Mouse (Mus musculus) CH12.LX (cell line): ENCODE measurements around the gene Tspan15. TPM values are rescaled to one million over a fixed set of nuclear protein-coding genes. Genes with fewer than 3 reads are reported as not detected.

Experiments used
- DNase-seq: peaks from one replicate; pipeline ENCODE4 v3.0.0-alpha.2; 2013; ENCODE audit errors: extremely low read depth
- H3K27ac ChIP-seq: 2 replicates; pipeline ENCODE4 v1.5.1; 2012; ENCODE audit warnings: low read depth, mild to moderate bottlenecking, control low read depth, moderate library complexity; ENCODE audit not compliant: insufficient read depth
- H3K27me3 ChIP-seq: replicated peaks from 2 replicates; pipeline ENCODE3; 2012; ENCODE audit warnings: inconsistent platforms
- H3K36me3 ChIP-seq, 2 experiments: replicated peaks in 1 of 2; 2 replicates each; pipeline versions ENCODE3 to v1.6.1; 2012; ENCODE audit warnings: inconsistent platforms in 1 of 2, low read length in 1 of 2, mild to moderate bottlenecking in 1 of 2, mixed read lengths in 1 of 2, moderate library complexity in 1 of 2; ENCODE audit not compliant: control insufficient read depth in 1 of 2, insufficient read depth in 1 of 2
- H3K4me1 ChIP-seq, 2 experiments: 2 replicates each; pipeline ENCODE4 v1.6.1; 2012; ENCODE audit warnings: inconsistent platforms in 1 of 2, moderate library complexity in 1 of 2; ENCODE audit not compliant: insufficient read depth in 2 of 2, control insufficient read depth in 1 of 2
- H3K4me2 ChIP-seq: 2 replicates; pipeline ENCODE4 v1.6.1; 2012; ENCODE audit warnings: low read depth, mild to moderate bottlenecking, control low read depth; ENCODE audit not compliant: poor library complexity, insufficient read depth, severe bottlenecking
- H3K4me3 ChIP-seq, 3 experiments: fragments of 150-350 bp in 1 of 3; sonication (generic) in 1 of 3; replicated peaks in 1 of 3; 2 replicates each; pipeline versions ENCODE3 to v1.5.1; 2011 to 2012; ENCODE audit warnings: low read depth in 2 of 3, low read length in 2 of 3, mild to moderate bottlenecking in 2 of 3, moderate library complexity in 2 of 3, control low read depth in 1 of 3, improper control_type of control experiment in 1 of 3, inconsistent platforms in 1 of 3, mixed read lengths in 1 of 3; ENCODE audit not compliant: poor library complexity in 1 of 3
- H3K79me2 ChIP-seq: replicated peaks from 2 replicates; pipeline ENCODE4 v1.6.1; 2012; ENCODE audit warnings: mild to moderate bottlenecking, moderate library complexity; ENCODE audit not compliant: control insufficient read depth, poor library complexity, insufficient read depth, severe bottlenecking; ENCODE audit errors: extremely low read depth
- H3K9ac ChIP-seq: 2 replicates; pipeline ENCODE4 v1.6.1; 2012; ENCODE audit warnings: low read depth, mild to moderate bottlenecking, control low read depth, moderate library complexity; ENCODE audit not compliant: insufficient read depth
- H3K9me3 ChIP-seq: replicated peaks from 2 replicates; pipeline ENCODE3; 2012; ENCODE audit warnings: low read length, inconsistent platforms, mixed read lengths
- BHLHE40 ChIP-seq: IDR thresholded peaks from 2 replicates; pipeline ENCODE4 v1.6.1; 2011; ENCODE audit warnings: mild to moderate bottlenecking, low read depth, low read length, improper control_type of control experiment
- CHD1 ChIP-seq: IDR thresholded peaks from 2 replicates; pipeline ENCODE4 v1.6.1; 2012; ENCODE audit warnings: low read depth, low read length, improper control_type of control experiment, inconsistent platforms
- CHD2 ChIP-seq: IDR thresholded peaks from 2 replicates; pipeline ENCODE4 v1.6.1; 2011; ENCODE audit warnings: low read length, improper control_type of control experiment
- CTCF ChIP-seq, 2 experiments: IDR thresholded peaks in 1 of 2; conservative IDR thresholded peaks in 1 of 2; 2 replicates each; pipeline ENCODE4 v1.5.1; 2011 to 2012; ENCODE audit warnings: low read depth in 2 of 2, low read length in 2 of 2, improper control_type of control experiment in 1 of 2, inconsistent platforms in 1 of 2, mild to moderate bottlenecking in 1 of 2, moderate library complexity in 1 of 2
- ELF1 ChIP-seq: IDR thresholded peaks from 2 replicates; pipeline ENCODE4 v1.6.1; 2014; ENCODE audit warnings: low read depth, mild to moderate bottlenecking, inconsistent platforms, low read length, improper control_type of control experiment
- GABPA ChIP-seq: IDR thresholded peaks from 2 replicates; pipeline ENCODE4 v1.6.1; 2012; ENCODE audit warnings: low read depth, low read length, improper control_type of control experiment, inconsistent platforms; ENCODE audit not compliant: insufficient replicate concordance
- HCFC1 ChIP-seq: IDR thresholded peaks from 2 replicates; pipeline ENCODE4 v1.6.1; 2012; ENCODE audit warnings: low read depth, mild to moderate bottlenecking, inconsistent platforms, low read length, improper control_type of control experiment
- IRF4 ChIP-seq: IDR thresholded peaks from 2 replicates; pipeline ENCODE4 v1.6.1; 2014; ENCODE audit warnings: low read depth, mild to moderate bottlenecking, inconsistent platforms, low read length, improper control_type of control experiment
- JUN ChIP-seq: IDR thresholded peaks from 2 replicates; pipeline ENCODE4 v1.6.1; 2011; ENCODE audit warnings: low read depth, mild to moderate bottlenecking, low read length, improper control_type of control experiment, moderate library complexity; ENCODE audit not compliant: insufficient read depth
- JUND ChIP-seq: conservative IDR thresholded peaks from 2 replicates; pipeline ENCODE4 v1.6.1; 2011; ENCODE audit warnings: low read depth, low read length, improper control_type of control experiment
- KAT2A ChIP-seq: IDR thresholded peaks from 2 replicates; pipeline ENCODE4 v1.6.1; 2012; ENCODE audit warnings: low read length, improper control_type of control experiment, inconsistent platforms; ENCODE audit not compliant: insufficient replicate concordance
- MAFK ChIP-seq: IDR thresholded peaks from 2 replicates; pipeline ENCODE4 v1.6.1; 2011; ENCODE audit warnings: low read length, improper control_type of control experiment; ENCODE audit not compliant: insufficient replicate concordance
- MAX ChIP-seq: IDR thresholded peaks from 2 replicates; pipeline ENCODE4 v1.6.1; 2011; ENCODE audit warnings: low read length, improper control_type of control experiment
- MXI1 ChIP-seq: IDR thresholded peaks from 2 replicates; pipeline ENCODE4 v1.6.1; 2011; ENCODE audit warnings: mild to moderate bottlenecking, low read depth, low read length, improper control_type of control experiment
- MYC ChIP-seq: IDR thresholded peaks from 2 replicates; pipeline ENCODE4 v1.6.1; 2011; ENCODE audit warnings: low read depth, mild to moderate bottlenecking, improper control_type of control experiment, low read length
- POLR2A ChIP-seq: IDR thresholded peaks from 2 replicates; pipeline ENCODE4 v1.6.1; 2011; ENCODE audit warnings: low read depth, mild to moderate bottlenecking, improper control_type of control experiment, low read length
- POLR2AphosphoS2 ChIP-seq: IDR thresholded peaks from 2 replicates; pipeline ENCODE4 v1.6.1; 2011; ENCODE audit warnings: low read depth, low read length, improper control_type of control experiment
- RAD21 ChIP-seq: IDR thresholded peaks from 2 replicates; pipeline ENCODE4 v1.6.1; 2011; ENCODE audit warnings: low read depth, mild to moderate bottlenecking, low read length, improper control_type of control experiment, moderate library complexity
- SMC3 ChIP-seq: IDR thresholded peaks from 2 replicates; pipeline ENCODE4 v1.6.1; 2011; ENCODE audit warnings: low read depth, low read length, improper control_type of control experiment
- UBTF ChIP-seq: IDR thresholded peaks from 2 replicates; pipeline ENCODE4 v1.6.1; 2012; ENCODE audit warnings: low read depth, mild to moderate bottlenecking, inconsistent platforms, low read length, improper control_type of control experiment, moderate library complexity
- USF1 ChIP-seq: IDR thresholded peaks from 2 replicates; pipeline ENCODE4 v1.6.1; 2014; ENCODE audit warnings: low read depth, mild to moderate bottlenecking, inconsistent platforms, low read length, improper control_type of control experiment
- USF2 ChIP-seq: conservative IDR thresholded peaks from 2 replicates; pipeline ENCODE4 v1.6.1; 2011; ENCODE audit warnings: low read depth, low read length, improper control_type of control experiment
- ZKSCAN1 ChIP-seq: IDR thresholded peaks from 2 replicates; pipeline ENCODE4 v1.6.1; 2012; ENCODE audit warnings: low read depth, inconsistent platforms, low read length, improper control_type of control experiment, borderline replicate concordance
- ZMIZ1 ChIP-seq: IDR thresholded peaks from 2 replicates; pipeline ENCODE4 v1.6.1; 2012; ENCODE audit warnings: low read depth, mild to moderate bottlenecking, inconsistent platforms, low read length, improper control_type of control experiment
- dilution Hi-C: fragments of 300-500 bp; cut with MboI; formaldehyde crosslinking; loops from 2 replicates; pipeline ENCODE4 v1.14.3; 2020; ENCODE audit warnings: low sequenced_read_pairs; ENCODE audit not compliant: extremely low pct_unique_long_range_greater_than_20kb, extremely low pct_ligation_motif_present
- in situ Hi-C: fragments of 300-500 bp; cut with MboI; formaldehyde crosslinking; loops from 3 replicates; pipeline ENCODE4 v1.14.3; 2019; ENCODE audit warnings: low sequenced_read_pairs, low pct_ligation_motif_present, low pct_unique_long_range_greater_than_20kb, mixed read lengths
- polyA plus RNA-seq: library from polyadenylated mRNA; unstranded; fragments of >175 nt; gene quantifications from 2 replicates; pipeline ENCODE4 v1.2.1, GENCODE M21; 2012; ENCODE audit warnings: low read depth; ENCODE audit not compliant: insufficient read length
- total RNA-seq, 2 experiments: library from RNA; depleted of rRNA; stranded (reverse); fragments of 300-350 nt in 1 of 2; fragments of >200 nt in 1 of 2; gene quantifications; 2 replicates each; pipeline ENCODE4 v1.2.3; 2012 to 2014

Gene Tspan15
- total and polyA plus RNA-seq, 3 experiments, result 0.12 to 0.30 TPM; not detected in 1

DNA sequence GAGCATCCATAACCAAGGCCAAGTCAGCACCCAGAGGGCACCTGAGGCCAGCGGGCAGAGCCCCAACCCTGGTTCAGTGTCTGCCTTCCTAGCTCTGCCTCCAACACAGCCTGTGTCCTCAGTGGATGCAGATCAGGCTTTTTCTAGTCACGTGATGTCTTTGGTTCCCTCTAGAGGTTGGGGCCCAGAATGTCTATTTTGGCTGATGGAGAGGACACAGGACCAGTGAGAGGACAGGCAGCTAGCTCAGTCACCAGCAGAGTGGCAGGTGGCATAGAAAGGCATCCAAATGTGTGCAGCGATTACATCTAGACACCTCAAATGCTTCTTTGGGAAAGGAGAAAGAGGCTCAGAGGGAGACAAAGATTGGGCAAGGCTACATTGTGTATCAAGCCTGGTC is 49.4 kb downstream of the Tspan15 start:
- H3K36me3 ChIP-seq, result no peaks in the 10 kb centered on the region
- H3K27ac ChIP-seq, result no peak overlapping the region
- H3K4me1 ChIP-seq, result no peaks in the 10 kb centered on the region
- H3K27me3 ChIP-seq, result peaks cover 63% of the 10 kb centered on the region
- in situ Hi-C loops (no loop called here), dilution Hi-C loops (no loop called here)
- no peak overlapping the region for H3K9ac ChIP-seq
- DNase-seq, result no peak
- no peak overlapping the region for H3K4me2 ChIP-seq
- TF ChIP-seq ZMIZ1, result no peak
- TF ChIP-seq POLR2AphosphoS2, result no peak
- TF ChIP-seq GABPA, result no peak
- peak; percentile 47 for TF ChIP-seq BHLHE40
- TF ChIP-seq MAFK, result no peak
- TF ChIP-seq USF1, result peak; percentile 29; the same call in 1 of the 2 replicates
- TF ChIP-seq KAT2A, result no peak
- no peak for TF ChIP-seq SMC3
- TF ChIP-seq ELF1, result no peak
- 0 out of 4 replicates have a peak, but pooled peaks of 1 of the 2 experiments have one; percentile 7 for TF ChIP-seq CTCF (conservative IDR thresholded peaks at IDR 0.05 in 1 of 2, IDR thresholded peaks at IDR 0.05 in 1 of 2; ENCODE audit: low read depth in 2 of 2, low read length in 2 of 2)
- no peak overlapping the region for H3K4me3 ChIP-seq
- H3K79me2 ChIP-seq, result no peaks in the 10 kb centered on the region
- H3K9me3 ChIP-seq, result peaks cover 13% of the 10 kb centered on the region

GRCm38 (mm10) chr10:62179944-62180343 is 51.1 kb downstream of the Tspan15 start:
- Histone ChIP-seq H3K4me2 (no peak overlapping the region), H3K27me3 (peaks cover 62% of the 10 kb centered on the region), H3K79me2 (no peaks in the 10 kb centered on the region), H3K9ac (no peak overlapping the region), H3K27ac (no peak overlapping the region), H3K36me3 (no peaks in the 10 kb centered on the region), H3K4me3 (no peak overlapping the region), H3K9me3 (peaks cover 13% of the 10 kb centered on the region), H3K4me1 (no peaks in the 10 kb centered on the region)
- TF ChIP-seq IRF4 (no peak), POLR2A (no peak), MXI1 (no peak)
- DNase-seq, result no peak
- dilution Hi-C loops, result no loop called here
- in situ Hi-C loops, result no loop called here

- Histone ChIP-seq H3K9me3 (peaks cover 9% of the 10 kb centered on the region), H3K79me2 (no peaks in the 10 kb centered on the region), H3K4me1 (peaks cover 0 to 4% of the 10 kb centered on the region in 2 experiments; a peak in 2 of 4 replicates), H3K4me3 (no peak overlapping the region), H3K9ac (no peak overlapping the region), H3K27me3 (peaks cover 70% of the 10 kb centered on the region), H3K27ac (no peak overlapping the region), H3K4me2 (no peak overlapping the region), H3K36me3 (no peaks in the 10 kb centered on the region)
- TF ChIP-seq RAD21 (no peak), MAX (no peak), KAT2A (no peak), CTCF (conservative IDR thresholded peaks at IDR 0.05 in 1 of 2, IDR thresholded peaks at IDR 0.05 in 1 of 2; ENCODE audit: low read depth in 2 of 2, low read length in 2 of 2) (no peak), JUND (no peak), POLR2AphosphoS2 (no peak), GABPA (no peak), JUN (no peak), UBTF (no peak), CHD2 (no peak), USF2 (no peak), HCFC1 (no peak), MXI1 (no peak), MYC (no peak), IRF4 (no peak), ZKSCAN1 (no peak), MAFK (no peak), CHD1 (no peak)
- in situ Hi-C loops (no loop called here), dilution Hi-C loops (no loop called here)
- no peak for DNase-seq
These were observed 56.3 kb downstream of the Tspan15 start for GRCm38 (mm10) chr10:62174533-62175313.
